Mouse (Mus musculus) thymus, postnatal 10 days (tissue): ENCODE data around the gene Cyp2u1.
A peak's percentile ranks its signal among the peaks of the same experiment; 100 is the strongest.
"Not testable (repeated sequence)": the region's sequence is repeated elsewhere in the genome, so short reads cannot be mapped to it uniquely, and the experiment has no call there.

ENCODE experiments used
- DNase-seq, 2 experiments: peaks; one replicate each; pipeline ENCODE4 v3.0.0; 2021; ENCODE audit warnings: low spot score in 2 of 2

The Cyp2u1 gene

DNA sequence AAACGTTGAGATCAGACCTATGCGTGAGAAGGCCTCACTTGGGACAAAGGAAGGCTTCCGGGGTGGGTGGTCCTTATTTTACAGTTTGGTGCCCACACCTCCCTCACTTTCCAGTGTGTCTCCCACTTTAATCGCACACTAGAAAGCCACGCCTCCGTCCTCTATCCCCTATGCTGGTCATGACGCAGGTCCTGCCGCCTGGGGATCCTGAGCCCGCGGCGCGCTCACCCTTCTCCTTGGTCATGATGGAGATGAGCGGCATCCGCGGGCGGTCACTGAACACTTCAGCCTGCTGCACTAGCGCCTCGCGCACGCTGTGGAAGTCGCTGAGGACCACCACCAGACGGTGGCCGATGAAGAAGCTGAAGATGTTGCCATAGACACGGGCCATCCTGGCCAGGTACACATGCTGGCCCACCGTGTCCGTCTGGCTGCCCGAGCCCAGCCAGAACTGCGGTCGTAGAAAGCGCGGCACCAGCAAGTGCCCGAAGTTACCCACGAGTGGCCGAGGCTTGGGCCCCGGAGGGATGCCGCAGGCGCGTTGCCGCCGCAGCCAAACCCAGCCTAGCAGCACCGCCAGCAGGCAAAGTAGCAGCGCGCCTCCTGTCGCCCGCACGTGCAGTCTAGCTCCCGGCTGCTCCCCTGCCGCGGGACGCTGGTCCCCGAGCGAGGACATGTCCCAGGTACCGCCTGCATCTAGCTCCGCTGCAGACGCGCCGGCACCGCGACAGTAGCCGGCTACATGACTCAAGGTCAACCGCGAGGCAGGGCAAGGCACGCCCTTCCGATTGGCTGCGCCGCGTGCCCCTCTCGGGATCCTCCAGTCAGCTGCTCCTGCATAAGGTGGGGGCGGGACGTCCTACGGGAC is at the start of gene Cyp2u1:
Cyp2u1 (minus strand) TSS at position 776 of the 868 bp plus-strand sequence.
- DNase-seq: peak; percentile 80 to 83

DNA sequence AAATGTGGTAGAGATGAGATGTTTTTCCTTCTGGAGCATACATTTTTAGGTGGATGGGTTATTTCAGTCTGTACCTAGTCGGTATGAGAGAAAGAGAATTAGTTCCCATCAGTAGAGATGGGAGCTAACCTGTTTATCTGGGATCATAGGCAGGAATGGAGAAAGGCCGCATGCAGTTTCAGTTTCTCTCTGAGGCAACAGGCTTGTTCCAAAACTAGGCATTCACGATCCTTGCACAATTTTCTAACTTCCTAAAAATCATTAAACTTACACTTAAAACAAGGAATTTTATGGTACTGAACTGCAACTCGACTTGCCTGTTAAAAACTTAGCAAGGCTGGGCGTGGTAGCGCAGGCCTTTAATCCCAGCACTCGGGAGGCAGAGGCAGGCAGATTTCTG is 47.5 kb upstream of the Cyp2u1 start:
- no peak for DNase-seq

DNA sequence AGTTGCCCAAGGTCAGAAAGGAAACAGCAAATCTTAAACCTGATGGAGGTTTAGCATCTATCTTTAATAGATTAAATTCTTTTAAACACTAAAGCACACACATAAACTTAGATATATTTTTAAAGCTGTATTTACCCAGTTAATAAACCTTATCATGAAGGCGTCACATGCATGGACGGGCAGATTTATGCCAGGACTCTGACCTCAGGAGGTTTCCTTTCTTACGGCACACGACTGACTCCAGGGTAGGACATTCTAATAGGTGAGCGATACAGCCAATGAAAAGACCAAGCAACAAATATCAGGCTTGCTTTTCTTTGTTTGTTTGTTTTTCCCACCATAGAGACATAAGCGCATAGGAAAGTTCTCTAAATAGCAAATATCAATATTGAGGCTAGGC is 46.0 kb upstream of the Cyp2u1 start:
- DNase-seq: no peak

DNA sequence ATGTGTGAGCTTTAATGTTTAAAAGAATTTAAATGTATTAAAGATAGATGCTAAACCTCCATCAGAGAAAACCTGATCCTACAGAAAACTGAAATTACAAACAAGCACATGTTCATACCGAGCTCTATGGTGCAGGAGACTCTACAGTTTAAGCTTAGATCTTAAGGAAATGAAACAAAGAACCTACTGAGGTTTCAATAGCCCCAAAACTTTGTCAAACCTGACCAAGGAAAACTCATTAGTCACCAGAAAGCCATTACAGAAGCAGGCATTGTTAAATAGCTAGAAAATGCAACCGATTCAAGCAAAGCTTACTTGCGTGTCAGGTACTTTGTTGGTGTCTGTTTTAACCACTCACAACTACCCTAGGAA is 45.5 kb upstream of the Cyp2u1 start:
- DNase-seq: no peak

DNA sequence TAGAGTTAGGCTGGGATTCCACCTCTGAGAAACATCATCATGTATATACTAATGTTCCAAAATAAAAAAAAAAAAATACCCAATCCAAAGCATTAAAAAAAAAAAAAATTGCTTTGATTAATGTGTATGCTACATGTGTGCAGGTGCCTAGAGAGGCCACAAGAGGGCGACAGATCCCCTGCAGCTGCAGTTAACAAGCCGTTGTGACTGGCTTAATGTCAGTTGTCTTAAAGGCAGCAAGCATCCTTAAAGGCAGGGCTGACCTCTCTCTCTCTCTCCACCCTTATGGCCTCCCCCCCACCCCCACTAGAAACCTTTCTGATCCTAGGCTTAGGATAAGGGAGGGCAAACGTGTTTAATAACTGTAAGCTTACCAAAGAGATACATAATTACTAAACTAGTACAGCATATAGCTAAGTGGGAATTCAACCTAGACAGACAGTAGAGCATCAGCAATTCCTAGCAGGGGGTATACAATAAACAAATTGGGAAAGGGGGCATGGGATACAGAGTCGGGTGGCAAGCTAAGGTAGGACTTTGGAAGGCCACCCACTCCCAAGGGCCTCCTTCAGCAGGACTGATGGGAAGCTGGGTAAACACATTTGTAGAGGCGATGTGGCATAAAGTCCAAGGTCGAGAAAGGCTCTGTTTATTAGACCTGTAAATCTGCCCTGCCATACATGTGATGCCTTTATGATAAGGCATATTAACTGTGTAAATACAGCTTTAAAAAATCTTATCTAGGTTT is 45.0 kb upstream of the Cyp2u1 start:
- DNase-seq: peak in 1 of 2 experiments; percentile 16

DNA sequence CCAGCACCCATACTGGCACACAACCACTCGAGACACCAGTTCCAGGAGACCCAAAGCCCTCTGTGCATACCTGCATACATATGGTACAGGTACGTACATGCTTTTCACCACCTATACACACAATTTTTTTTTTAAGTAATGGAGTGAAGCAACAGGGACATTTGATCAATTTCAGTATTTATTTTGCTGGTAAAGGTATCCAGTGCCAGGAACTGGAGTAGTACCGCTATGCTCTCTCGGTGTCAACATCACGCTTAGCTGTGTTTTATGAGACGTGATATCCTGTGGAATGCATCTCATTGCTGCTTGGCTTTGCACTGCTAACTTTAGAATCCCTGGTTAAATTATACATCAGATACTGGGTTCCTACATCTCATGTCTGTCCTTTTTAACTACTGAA is 42.9 kb upstream of the Cyp2u1 start:
- DNase-seq: no peak

DNA sequence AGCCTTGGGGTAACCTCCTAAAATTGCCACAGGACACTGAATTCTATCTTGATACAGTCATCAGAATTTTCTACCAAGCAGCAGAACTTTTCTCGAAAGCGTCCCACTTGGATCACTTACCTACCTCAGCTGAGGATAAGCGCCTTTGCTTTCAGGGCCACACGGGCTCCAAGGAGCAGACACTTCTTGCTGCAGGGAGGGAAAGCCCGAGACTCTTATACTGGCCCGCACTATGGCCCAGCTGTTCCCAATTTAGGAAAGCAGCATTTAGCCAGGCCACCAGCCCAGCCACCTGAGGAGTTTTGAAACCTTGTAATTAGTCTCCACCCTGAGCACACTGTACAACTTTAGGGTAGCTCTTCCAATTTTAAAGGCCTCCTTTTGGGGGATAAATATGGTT is 40.3 kb upstream of the Cyp2u1 start:
- DNase-seq: no peak

DNA sequence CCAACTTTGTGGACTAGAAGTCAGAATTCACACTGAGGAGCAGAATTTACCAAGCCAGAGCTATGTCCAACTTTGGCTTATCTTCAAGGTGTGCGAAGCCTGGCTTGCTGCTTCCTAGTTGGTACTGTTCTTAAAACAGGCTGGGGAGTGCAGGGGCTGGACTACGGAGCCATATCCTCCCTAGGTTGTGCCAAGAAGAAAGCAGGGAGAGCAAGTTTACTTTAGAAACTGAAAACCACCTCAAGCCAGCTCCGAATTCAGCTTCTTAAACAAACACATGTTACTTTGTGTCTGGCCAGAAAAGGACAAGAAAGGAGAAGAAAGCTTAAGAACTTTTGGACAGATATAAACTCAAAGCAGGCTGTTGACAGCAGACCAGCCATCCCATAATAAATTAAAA is 37.9 kb upstream of the Cyp2u1 start:
- no peak for DNase-seq

DNA sequence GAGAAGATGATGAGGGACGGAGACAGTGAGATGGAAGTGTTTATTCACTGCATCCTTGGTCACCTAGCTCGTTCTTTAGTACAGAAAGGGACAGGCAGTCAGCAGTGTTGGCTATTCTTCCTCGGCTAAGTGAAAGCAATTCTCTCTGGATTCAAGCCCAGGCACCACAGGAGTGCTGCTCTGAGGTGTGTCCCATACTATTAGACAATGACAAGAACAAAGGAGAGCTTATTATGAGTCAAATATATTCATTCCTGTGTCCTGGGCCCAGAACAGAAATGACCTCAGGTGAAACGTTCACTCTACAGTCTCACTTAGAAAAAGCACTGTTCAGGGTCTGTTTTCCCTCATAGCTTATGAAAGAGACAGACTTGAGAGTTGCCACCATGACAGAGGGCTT is 36.3 kb upstream of the Cyp2u1 start:
- DNase-seq: no peak

DNA sequence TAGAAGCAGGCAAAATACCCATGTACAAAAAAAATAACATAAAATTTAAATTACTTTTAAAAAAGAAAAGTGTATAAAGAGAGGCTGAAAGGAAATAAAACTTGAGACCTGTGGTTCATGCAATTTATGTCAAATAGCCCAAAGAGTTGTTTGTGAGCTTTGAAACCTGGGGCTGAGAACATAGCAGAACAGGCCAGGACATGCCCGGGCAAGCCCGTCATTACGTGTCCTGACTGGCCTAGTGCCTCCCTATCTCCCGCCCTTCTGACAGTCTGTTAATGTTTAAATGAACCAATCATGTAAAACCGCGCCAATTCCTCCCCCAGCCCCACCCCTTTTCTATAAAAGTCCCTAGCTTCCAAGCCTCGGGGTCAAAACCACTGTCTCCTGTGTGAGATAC is 34.7 kb upstream of the Cyp2u1 start:
- DNase-seq: not testable (repeated sequence)

DNA sequence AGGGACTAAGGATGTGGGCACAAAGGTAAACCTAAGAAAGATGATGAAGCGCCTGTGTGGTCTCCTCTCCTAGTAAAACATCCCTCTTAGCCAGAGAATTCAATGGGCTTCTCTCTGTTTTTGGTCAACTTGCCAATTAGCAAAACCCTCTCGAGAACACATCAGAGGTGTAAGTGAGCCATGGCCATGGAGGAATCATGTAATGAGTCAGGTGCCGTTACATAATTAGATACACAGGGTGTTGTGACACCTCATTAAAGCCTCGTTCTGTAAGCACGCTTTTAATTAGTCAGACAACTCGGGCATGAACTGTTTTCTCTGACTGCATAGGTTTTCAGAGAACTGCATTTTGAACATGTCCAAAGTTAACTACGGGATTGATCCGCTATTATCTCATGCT is 33.6 kb upstream of the Cyp2u1 start:
- DNase-seq: no peak

DNA sequence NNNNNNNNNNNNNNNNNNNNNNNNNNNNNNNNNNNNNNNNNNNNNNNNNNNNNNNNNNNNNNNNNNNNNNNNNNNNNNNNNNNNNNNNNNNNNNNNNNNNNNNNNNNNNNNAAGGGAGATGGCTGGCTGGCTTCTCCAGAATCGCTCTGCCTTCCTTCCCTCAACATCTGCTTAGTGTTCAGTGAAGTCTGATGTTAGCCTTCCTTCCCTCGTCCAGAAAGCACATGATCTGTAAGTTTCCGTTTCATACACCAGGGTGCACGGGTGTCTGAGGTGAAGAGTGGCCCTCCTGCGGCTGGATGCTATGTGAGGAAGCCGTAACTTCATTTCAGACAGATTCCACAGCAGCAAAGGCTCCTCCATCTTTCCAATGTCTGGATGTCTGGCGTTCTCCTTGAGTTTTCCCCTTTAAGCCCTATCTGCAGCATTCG is 32.1 kb upstream of the Cyp2u1 start:
- DNase-seq: peak in 1 of 2 experiments; percentile 10

DNA sequence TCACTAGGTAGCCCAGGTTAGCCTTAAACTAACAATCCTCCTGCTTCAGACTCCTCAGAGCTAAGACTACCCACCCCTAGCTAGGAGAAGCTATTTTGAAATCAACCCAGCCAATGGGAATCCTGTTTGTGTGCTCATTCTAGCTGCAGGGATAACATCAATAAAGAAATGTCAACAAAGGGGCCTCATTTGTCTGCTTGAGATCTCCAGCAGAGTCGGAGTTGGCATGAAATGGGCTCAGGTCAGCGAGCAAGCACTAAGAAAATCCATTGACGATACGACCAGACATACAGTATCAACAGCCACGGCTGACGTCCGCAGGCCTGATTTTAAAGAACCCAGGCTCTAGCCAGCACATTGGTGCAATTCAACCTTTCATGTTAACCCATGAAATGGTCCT is 24.2 kb upstream of the Cyp2u1 start:
- DNase-seq: no peak

DNA sequence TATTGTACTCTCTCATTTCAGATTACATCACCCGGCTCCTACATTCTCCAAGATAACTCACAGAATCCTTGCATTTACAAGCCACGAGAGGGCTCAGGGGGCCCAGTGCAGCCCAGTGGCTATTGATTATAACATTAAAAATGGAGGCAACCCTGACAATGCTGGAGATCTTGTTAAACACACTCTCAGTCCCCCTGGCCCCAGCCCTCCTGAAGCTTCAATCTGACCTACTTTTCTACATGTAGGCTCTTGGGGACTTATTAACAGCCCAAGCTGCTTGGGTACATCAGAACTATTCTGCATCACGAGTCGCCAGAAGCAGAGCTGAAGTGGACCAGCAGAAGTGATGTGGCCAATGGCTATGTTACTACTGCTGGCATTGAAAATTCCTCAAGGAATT is 23.6 kb upstream of the Cyp2u1 start:
- DNase-seq: no peak

DNA sequence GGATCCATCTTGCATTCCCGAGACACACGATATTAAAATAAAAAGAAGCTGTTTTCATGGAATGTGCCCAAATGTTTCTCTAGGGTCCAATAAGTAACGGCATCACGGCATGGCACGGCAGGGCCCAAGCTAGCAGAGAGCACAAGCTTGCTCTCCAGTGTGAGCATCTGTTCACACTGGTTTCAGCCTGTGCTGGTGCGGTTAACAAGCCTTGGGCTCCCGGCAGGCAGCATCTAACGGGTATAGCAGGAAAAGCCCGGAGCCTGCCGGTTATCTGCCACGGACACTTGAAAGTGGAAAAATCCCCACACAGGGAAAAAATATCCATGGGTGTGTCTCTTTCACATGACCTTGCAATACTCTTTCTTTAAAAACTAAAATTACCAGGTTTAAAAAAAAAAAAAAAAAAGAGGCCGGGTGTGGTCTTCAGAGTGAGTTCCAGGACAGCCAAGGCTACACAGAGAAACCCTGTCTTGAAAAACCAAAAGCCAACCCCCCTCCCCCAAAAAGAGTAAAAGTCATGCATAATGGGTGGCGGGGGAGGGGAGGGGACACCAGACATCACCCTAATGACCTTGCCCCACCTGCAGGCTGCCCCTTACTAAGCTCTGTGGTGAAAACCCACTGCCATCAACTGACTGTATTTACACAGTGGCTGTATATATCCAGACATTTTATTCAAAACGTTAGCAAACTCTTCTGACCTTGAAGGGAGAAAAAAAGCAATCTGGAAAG is 19.2 kb upstream of the Cyp2u1 start:
- no peak for DNase-seq

DNA sequence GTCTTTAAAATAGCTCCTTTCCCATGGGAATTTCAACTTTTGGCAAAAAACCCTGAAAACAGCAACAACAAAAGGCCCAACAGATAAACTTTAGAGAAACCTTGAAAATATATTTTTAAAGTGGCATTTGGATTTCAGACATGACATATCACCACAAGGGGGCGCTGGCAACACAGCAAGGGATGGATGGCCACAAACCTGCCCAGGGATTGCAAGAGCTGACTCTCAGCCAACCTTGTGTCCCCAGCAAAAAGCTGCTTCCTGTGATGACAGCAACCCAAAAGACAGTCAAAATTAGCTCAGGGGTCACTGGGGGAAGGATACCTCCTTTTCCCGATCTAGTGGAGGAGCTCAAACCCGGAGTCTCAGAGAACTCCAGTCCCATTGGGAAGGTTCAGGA is 17.2 kb upstream of the Cyp2u1 start:
- peak; percentile 37 to 85 for DNase-seq

DNA sequence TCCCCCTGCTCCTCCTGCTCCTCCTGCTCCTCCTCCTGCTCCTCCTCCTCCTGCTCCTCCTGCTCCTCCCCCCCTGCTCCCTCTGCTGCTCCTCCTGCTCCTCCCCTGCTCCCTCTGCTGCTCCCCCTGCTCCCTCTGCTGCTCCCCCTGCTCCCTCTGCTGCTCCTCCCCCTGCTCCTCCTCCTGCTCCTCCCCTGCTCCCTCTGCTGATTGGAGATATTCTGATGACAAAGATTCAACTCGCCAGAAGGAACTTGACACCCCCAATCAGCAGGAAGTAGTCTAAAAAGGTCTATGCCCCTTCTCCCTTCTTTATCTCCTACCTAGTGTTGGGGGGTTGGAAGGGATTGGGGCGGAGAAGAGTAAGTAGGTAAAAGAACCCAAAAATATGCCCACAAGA is 15.2 kb upstream of the Cyp2u1 start:
- DNase-seq: no peak

DNA sequence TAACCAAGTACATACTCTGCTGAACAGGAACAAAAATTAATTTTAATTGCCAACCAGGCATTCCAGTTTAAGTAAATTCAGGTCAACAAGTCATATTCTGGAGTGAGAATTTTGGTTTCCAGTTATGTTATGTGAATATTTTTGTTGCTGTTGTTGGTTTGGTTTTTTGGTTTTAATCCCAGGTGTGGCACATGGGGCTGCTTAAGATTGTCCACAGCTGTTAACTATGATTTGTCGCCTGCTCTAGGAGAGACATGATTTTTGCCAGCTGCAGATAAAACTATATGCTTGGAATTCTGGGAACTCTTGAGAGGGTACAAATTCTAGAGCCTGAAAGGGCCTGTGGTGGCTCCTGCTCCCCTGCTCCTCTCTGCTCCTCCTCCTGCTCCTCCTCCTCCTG is 14.1 kb upstream of the Cyp2u1 start:
- no peak for DNase-seq

DNA sequence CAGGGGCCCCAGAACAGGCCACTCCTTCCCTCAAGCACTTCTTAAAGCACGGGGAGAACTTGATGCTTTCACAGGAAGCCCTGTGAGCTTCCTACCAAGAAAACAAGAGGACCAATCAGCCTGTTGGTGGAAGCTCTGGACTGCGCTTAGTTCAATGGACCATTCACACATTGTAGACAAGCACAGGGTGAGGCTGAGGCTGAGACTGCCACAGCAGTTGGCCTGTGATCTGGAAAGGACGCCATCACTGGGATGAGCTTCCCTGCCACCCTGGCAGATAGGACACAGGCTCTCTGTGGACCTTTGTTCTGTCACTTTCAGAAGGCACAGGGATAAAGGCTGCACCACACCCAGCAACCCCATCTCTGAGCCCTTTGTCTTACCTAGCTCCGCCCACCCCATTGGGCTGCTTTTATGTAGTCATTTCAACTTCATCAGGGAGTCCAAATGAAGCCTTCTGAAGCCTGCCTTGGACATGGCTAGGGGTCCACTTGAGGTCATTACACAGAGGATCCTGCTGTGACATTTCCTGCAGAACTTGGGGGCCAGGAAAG is 13.0 kb upstream of the Cyp2u1 start:
- DNase-seq: no peak

DNA sequence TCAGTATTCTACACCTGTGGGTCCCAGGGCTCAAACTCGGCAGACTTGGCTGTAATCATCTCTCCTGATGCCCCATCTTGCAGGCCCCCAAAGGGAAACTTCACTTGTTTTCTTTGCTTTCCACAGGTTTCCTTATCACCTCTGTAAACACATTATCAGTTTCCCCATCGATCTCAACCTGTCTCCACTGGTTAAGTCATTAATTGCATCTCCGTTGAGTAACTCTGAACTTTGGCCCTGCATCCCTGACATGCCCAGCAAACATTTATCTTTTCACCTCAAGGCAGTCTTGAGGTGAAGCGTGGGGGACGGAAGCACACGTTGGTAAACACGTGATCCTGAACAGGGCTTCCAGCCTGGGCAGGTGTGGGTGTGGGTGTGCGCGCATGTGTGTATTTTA is 9.3 kb upstream of the Cyp2u1 start:
- DNase-seq: no peak

DNA sequence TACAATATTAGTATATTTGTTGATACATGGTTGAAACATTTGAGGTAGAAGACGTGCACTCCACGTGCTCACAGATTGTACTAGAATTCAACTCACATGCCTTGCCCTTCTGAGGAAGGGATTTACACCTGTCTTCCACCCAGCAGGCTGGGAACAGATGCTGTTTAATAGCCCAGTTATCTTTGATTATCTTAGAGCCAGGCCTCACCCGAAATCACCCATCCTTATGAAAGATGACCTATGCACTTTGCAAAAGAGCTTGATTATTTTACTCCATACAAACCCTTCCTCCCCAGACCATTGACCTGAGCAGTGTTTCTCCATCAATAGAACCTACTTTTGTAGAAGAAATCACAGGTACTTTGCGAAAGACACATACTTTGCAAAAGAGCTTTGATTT is 7.5 kb upstream of the Cyp2u1 start:
- no peak for DNase-seq

DNA sequence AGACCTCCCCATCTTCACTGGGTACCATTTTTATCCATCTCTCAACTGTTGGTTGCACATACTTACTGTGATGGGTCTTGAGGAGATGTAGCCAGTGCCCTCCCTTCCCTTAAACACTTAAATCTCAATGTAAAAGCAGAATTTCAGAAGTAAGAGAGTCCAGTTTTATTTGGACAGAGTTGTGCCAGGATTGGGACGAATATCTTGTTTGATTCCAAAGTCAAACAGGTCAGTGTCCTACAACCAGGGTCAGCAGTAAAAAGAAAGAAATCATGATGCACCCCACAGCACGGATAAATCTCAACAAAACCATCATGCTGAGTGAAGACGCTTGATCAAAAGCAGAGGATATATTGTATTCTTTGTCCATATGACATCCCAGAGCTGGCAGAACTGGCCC is 4.8 kb upstream of the Cyp2u1 start:
- no peak for DNase-seq
